Mouse (Mus musculus) heart, adult 11 months (tissue): ENCODE data around the gene 1700040F15Rik.
"Not testable (repeated sequence)": the region's sequence is repeated elsewhere in the genome, so short reads cannot be mapped to it uniquely, and the experiment has no call there.

ENCODE experiments used
- DNase-seq: peaks from one replicate; pipeline ENCODE4 v3.0.0; 2022

The 1700040F15Rik gene

DNA sequence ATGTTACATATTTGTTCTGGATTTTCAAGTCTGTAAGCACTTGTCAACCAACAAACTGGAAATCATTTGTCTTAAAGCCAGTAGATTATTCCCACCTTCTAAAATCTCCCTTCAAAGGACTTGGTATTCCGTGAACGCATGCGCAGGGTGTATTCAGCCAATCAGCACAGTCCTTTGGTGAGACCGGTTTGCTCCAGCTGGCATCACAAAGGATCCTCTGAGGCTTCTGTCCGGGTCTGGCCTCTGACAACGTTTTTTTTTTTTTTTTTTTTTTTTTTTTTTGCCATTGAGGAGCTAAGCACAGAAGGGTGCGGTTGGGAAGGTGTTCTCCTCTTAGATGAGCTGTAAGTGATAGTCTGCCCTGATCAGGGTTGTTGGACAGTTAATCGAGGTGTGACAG is at the start of gene 1700040F15Rik:
TSS of gene 1700040F15Rik (plus strand) at position 301 of the 400 bp plus-strand sequence.
- not testable (repeated sequence) for DNase-seq
